Mouse (Mus musculus): ENCODE results near the gene Trafd1. TPM values are rescaled to one million over a fixed set of nuclear protein-coding genes. Genes with fewer than 3 reads are reported as not detected.

The Trafd1 gene
- 10 to 100 TPM; 51.1 to 53.6 TPM for polyA plus RNA-seq (2017; shearing (Covaris generic))

DNA sequence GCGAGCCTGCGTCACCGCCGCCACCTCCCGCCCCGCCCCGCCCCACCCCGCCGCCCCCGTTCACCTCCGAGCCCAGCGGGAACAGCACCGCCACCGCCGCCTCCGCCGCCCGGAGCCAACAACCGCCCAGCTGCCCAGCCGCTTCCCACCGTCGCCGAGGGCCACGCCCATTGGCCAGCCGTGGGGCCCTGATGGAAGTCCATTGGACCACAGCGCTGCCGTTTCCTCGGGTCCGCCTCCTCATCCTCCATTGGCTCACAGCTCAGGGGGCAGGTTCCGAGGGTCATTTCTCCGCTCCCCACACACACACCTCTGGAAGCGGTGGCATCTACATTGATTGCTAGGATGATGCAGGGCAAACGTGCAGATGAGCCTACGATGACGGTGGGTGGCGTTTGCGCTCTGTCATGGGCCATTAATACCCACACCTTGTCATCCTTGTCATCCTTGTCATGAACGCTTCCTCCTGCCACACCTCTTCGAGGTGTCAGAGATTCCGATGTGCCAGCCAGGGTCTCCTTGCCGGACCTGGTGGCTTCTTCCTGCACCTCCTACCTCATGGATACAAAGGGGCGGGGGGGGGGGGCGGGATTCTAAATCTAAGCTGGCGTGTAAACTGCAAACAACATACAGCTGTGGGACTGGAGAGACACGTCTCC, at the start of gene Trafd1:
TSS of gene Trafd1 (minus strand) at position 172 of the 659 bp plus-strand sequence.

DNA sequence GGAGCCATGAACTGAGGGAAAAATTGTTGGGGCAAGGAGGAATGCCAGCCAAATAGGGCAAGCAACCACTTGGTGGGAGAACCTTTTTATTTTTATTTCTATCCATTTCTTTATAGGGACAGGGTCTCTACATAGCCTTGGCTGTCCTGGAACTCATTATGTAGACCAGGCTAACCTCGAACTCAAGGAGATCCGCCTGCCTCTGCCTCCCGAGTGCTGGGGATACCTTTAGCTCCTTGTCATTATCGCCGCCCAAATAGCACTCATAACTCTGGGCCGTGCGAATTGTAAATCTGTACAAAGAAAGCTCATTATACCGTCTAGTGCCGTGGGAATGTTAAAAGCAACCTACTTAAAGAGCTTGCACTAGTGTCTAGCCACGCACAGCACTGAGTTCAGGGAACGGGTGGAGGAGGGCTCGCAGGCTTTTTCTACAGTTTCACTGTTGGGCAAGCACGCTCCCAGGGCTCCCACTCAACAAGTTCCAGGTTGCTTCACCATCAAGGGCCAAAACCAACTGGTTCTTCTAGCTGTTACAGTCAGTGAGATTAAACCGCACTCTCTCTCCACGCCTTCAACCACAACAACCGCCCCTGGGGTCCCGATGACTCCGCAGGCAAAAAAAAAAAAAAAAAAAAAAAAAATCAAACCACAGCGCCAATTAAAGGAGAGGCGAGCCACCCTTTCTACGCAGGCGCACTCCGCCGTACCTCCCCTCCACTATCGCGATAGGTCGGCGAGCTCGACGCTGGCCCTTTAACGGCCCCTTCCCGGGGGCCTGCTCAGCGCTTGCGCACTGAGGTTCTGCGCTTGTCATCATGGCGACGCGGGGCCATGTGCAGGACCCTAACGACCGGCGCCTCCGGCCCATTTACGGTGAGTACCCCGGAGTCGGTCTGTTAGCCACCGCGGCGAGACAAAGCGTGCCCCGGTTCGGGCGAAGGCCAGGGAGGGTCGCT, 12.0 kb upstream of the Trafd1 start, which contains the start of gene Naa25:
TSS of gene Naa25 (plus strand) at position 750 of the 959 bp plus-strand sequence.

Other genes starting within 250 kb of the Trafd1 start
- gene Ptpn11, start 194.2 kb downstream of the Trafd1 start, polyA plus RNA-seq (2017; shearing (Covaris generic)) = 10 to 100 TPM; 21.7 to 28.6 TPM
- gene Rpl6, start 181.2 kb downstream of the Trafd1 start, polyA plus RNA-seq (2017; shearing (Covaris generic)) = 100 to 1,000 TPM; 708 to 785 TPM
- gene Hectd4, start 165.4 kb downstream of the Trafd1 start, polyA plus RNA-seq (2017; shearing (Covaris generic)) = 1 to 10 TPM; 9.0 to 9.3 TPM
- gene Naa25, start 12.3 kb upstream of the Trafd1 start, polyA plus RNA-seq (2017; shearing (Covaris generic)) = 10 to 100 TPM; 32.9 to 45.0 TPM
- 1 to 10 TPM; 1.6 to 2.5 TPM for gene Tmem116, start 66.3 kb upstream of the Trafd1 start, polyA plus RNA-seq (2017; shearing (Covaris generic))
- gene Erp29, start 66.9 kb upstream of the Trafd1 start, polyA plus RNA-seq (2017; shearing (Covaris generic)) = 10 to 100 TPM; 54.3 to 68.4 TPM
- under 1 TPM in 1 of 2 experiments, not detected in 1; 0.06 TPM for gene Adam1b, start 117.8 kb upstream of the Trafd1 start, polyA plus RNA-seq (2017; shearing (Covaris generic))
- gene Adam1a, start 159.8 kb upstream of the Trafd1 start, polyA plus RNA-seq (2017; shearing (Covaris generic)) = 1 to 10 TPM in 1 of 2 experiments, under 1 TPM in 1; 0.83 to 2.2 TPM
- under 1 TPM in 1 of 2 experiments, not detected in 1; 0.55 TPM for gene Gm42878, start 159.8 kb upstream of the Trafd1 start, polyA plus RNA-seq (2017; shearing (Covaris generic))
- gene Mapkapk5, start 160.3 kb upstream of the Trafd1 start, polyA plus RNA-seq (2017; shearing (Covaris generic)) = 10 to 100 TPM; 48.0 to 60.5 TPM
- 10 to 100 TPM; 22.1 to 30.5 TPM for gene Aldh2, start 208.2 kb upstream of the Trafd1 start, polyA plus RNA-seq (2017; shearing (Covaris generic))
- gene Acad12, start 233.3 kb upstream of the Trafd1 start, polyA plus RNA-seq (2017; shearing (Covaris generic)) = 1 to 10 TPM; 2.2 to 7.6 TPM